Mouse (Mus musculus) Patski (cell line): ENCODE results near the gene Plekha7. TPM values are rescaled to one million over a fixed set of nuclear protein-coding genes. Genes with fewer than 3 reads are reported as not detected.

ENCODE experiments used
- ATAC-seq: fragments of 100-300 bp; one replicate; pipeline ENCODE4 v1.8.0; 2021
- CTCF ChIA-PET: fragments of 350-600 bp; sonication (Branson Sonifier 250); formaldehyde crosslinking; loops from one replicate; lab custom pipeline; 2022; ENCODE audit warnings: inconsistent platforms; lab: Charles Lee
- POLR2A ChIA-PET: fragments of 350-600 bp; sonication (Branson Sonifier 250); formaldehyde crosslinking; loops from one replicate; lab custom pipeline; 2022; ENCODE audit warnings: antibody characterized with exemption, inconsistent platforms; lab: Charles Lee
- DNase-seq: peaks from one replicate; pipeline ENCODE4 v3.0.0-alpha.2; 2011; ENCODE audit warnings: low read depth, low spot score
- H3K27me3 ChIP-seq: fragments of 371-371 bp; one replicate; pipeline ENCODE4 v1.5.1; 2021
- CTCF ChIP-seq: fragments of 100-300 bp; IDR thresholded peaks from one replicate; pipeline ENCODE4 v1.5.1; 2021
- in situ Hi-C: fragments of 300-500 bp; cut with MboI; formaldehyde crosslinking; loops from 3 replicates; pipeline ENCODE4 v1.11.1; 2018; ENCODE audit warnings: low pct_unique_long_range_greater_than_20kb, mixed read lengths
- polyA plus RNA-seq: library from polyadenylated mRNA; unstranded; gene quantifications from one replicate; pipeline ENCODE4 v1.2.3, GENCODE M21; 2021

The Plekha7 gene
- polyA plus RNA-seq, 1 experiment from 2014 or later, result 31.0 TPM

DNA sequence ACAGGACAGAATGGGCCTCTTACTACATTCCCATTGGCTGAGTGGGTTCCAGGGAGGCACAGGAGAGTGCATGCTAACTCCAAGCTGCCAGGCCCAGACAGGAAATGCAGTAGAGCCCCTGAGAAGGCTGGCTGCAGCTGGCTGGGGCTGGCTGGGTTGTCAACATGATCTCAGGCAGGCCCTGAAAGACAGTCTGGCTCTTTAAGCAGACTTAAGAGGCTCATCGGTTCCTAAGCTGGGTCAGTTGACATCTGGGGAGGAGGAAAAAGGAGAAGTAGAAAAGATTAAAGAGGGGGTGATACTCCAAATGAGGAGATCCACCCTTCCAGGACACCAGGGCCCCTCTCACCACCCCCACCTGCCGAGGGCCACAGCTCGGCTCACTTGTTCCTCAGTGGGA, 13.2 kb downstream of the Plekha7 start:
- ChIA-PET POLR2A (no interaction called here), CTCF (no interaction called here)
- in situ Hi-C loops, result no loop called here
- no peak for DNase-seq
- TF ChIP-seq CTCF, result no peak
- H3K27me3 ChIP-seq, result no peaks in the 10 kb centered on the region
- no peak for ATAC-seq

DNA sequence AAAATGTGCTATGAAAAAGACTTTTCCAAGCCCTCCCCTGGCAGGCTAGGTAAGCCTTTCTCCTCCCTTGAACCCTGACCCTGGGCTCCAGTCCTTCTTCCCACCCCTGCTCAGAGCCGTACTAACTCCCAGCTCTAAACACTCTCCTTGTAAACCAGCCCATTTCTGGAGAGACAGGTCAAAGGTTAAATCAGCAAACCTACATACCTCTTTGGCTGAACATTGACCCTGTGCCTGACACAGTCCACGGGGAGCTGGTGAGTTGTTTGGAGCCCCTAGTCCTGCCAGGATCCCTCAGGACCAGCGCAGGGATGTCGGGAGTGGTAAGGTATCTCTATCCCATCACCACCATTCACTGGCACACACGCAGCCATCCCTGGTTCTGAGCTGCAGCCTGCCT, 15.8 kb downstream of the Plekha7 start:
- TF ChIP-seq CTCF, result no peak
- ChIA-PET POLR2A (no interaction called here), CTCF (interaction anchor here (1.3 kb wide), 1 partner anchor 9 kb away, joined by 5 read pairs; no protein-coding TSS in a partner anchor)
- no peak for ATAC-seq
- H3K27me3 ChIP-seq, result no peaks in the 10 kb centered on the region
- in situ Hi-C loops, result no loop called here
- no peak for DNase-seq

GRCm38 (mm10) chr7:116290559-116290958, 17.6 kb downstream of the Plekha7 start:
- no peaks in the 10 kb centered on the region for H3K27me3 ChIP-seq
- CTCF ChIA-PET, result interaction anchor here (1.4 kb wide), 1 partner anchor 28 kb away, joined by 3 read pairs; no protein-coding TSS in a partner anchor
- no peak for ATAC-seq
- no peak for DNase-seq
- TF ChIP-seq CTCF, result no peak
- in situ Hi-C loops, result no loop called here
- POLR2A ChIA-PET, result interaction anchor here (0.6 kb wide), 1 partner anchor 33 kb away, joined by 3 read pairs; no protein-coding TSS in a partner anchor

DNA sequence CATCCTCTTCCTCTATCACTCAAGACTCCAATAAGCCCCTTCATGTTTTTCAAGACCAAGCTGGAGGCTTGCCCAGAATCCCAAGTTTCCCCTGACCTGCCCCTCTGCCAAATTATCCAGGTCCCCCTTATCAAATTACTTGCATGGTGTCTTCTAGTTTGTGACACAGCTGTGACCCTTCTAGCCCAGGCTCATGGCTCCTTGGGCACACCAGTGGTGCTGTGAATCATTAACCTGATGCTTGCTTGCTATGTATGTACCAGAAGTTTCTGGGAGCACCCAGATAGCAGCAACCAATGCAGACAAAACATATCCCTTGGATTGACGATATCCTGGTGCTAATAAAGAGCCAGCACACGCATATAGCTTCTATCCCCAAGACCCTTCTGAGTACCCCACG, 19.2 kb downstream of the Plekha7 start:
- in situ Hi-C loops, result no loop called here
- POLR2A ChIA-PET, result no interaction called here
- H3K27me3 ChIP-seq, result no peaks in the 10 kb centered on the region
- TF ChIP-seq CTCF, result no peak
- DNase-seq (no peak), ATAC-seq (no peak)
- CTCF ChIA-PET, result interaction anchor here (0.8 kb wide), 1 partner anchor 26 kb away, joined by 3 read pairs; no protein-coding TSS in a partner anchor

DNA sequence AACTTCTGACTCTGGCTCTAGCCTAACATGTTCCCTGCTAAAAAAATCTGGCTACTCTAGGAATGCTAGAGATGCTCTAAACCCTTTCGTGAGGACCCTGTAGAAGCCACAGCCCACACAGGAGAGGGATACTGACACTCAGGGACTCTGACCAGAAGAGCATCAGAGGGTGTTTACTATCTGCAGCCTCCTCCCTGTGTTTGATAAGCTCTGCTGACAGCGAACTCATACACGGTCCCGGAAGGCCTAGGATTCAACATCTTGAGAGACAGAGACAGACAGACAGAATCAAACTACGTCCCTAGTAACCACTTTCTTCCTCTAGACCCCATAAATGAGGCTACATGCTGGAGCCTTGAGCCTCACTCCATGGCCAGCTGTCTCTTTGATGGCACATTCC, 20.2 kb downstream of the Plekha7 start:
- no peaks in the 10 kb centered on the region for H3K27me3 ChIP-seq
- no peak for TF ChIP-seq CTCF
- POLR2A ChIA-PET, result interaction anchor here (1.4 kb wide), 1 partner anchor 20 kb away, joined by 4 read pairs; the partner anchor contains the start of gene Plekha7
- DNase-seq (no peak), ATAC-seq (no peak)
- in situ Hi-C loops, result no loop called here
- CTCF ChIA-PET, result interaction anchor here (3.3 kb wide), 1 partner anchor 26 kb away, joined by 13 read pairs; no protein-coding TSS in a partner anchor

DNA sequence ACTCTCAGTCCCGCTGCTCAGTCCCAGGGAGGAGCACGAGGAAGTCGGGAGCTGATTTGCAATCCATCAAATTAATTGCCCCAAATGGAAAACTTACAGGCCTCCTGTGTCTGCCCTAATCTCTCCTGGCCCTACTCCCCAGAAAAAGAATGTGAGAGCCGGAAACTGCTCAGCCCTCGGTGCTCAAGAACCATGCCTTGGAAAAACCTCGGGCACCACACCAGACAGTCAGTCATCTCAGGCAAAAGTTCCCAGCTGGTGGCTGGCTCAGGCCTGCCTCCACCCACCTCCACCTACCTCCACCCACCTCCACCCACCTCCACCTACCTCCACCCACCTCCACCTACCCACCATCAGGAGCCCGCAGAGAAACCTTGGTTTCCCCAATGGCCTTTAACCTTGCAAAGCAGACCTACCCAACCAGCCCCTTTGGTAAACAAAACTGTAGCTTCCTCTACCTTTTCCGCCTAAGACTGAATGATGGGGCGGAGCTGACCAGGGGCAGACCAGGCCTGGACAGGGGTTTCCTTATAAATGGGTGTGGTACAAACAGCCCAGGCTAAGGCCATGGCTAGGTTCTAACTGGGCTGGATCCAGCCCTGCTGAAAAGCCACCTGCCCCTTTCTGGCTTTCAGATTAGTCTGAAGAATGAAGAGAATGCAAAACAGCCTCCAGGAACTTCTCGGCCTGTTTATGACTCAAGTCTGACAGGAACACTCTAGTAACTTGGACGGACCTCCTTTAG, 21.4 kb downstream of the Plekha7 start:
- no peak for TF ChIP-seq CTCF
- POLR2A ChIA-PET, result interaction anchor here (1.4 kb wide), 1 partner anchor 21 kb away, joined by 4 read pairs; the partner anchor contains the start of gene Plekha7
- no peaks in the 10 kb centered on the region for H3K27me3 ChIP-seq
- DNase-seq (no peak), ATAC-seq (peak; percentile 82)
- in situ Hi-C loops, result no loop called here
- CTCF ChIA-PET, result interaction anchor here (3.3 kb wide), 1 partner anchor 25 kb away, joined by 13 read pairs; no protein-coding TSS in a partner anchor

GRCm38 (mm10) chr7:116286173-116286572, 22.0 kb downstream of the Plekha7 start:
- ChIA-PET POLR2A (no interaction called here), CTCF (interaction anchor here (3.3 kb wide), 1 partner anchor 24 kb away, joined by 13 read pairs; no protein-coding TSS in a partner anchor)
- in situ Hi-C loops, result no loop called here
- no peaks in the 10 kb centered on the region for H3K27me3 ChIP-seq
- ATAC-seq, result peak; percentile 10
- DNase-seq, result no peak
- TF ChIP-seq CTCF, result no peak

- no peak for ATAC-seq
- in situ Hi-C loops, result no loop called here
- ChIA-PET POLR2A (interaction anchor here (0.5 kb wide), 1 partner anchor 114 kb away, joined by 4 read pairs; no protein-coding TSS in a partner anchor), CTCF (interaction anchor here (3.3 kb wide), 1 partner anchor 23 kb away, joined by 13 read pairs; no protein-coding TSS in a partner anchor)
- TF ChIP-seq CTCF, result no peak
- DNase-seq, result no peak
- no peaks in the 10 kb centered on the region for H3K27me3 ChIP-seq
Observed at GRCm38 (mm10) chr7:116285216-116285615, 23.0 kb downstream of the Plekha7 start.

GRCm38 (mm10) chr7:116282755-116283154, 25.4 kb downstream of the Plekha7 start:
- no peak for DNase-seq
- TF ChIP-seq CTCF, result no peak
- POLR2A ChIA-PET, result no interaction called here

GRCm38 (mm10) chr7:116280126-116280525, 28.1 kb downstream of the Plekha7 start:
- in situ Hi-C loops, result no loop called here
- DNase-seq (no peak), ATAC-seq (no peak)
- ChIA-PET POLR2A (no interaction called here), CTCF (interaction anchor here (1.3 kb wide), 1 partner anchor 18 kb away, joined by 3 read pairs; no protein-coding TSS in a partner anchor)
- no peak for TF ChIP-seq CTCF
- H3K27me3 ChIP-seq, result no peaks in the 10 kb centered on the region

More at GRCm38 (mm10) chr7:116282755-116283154, 25.4 kb downstream of the Plekha7 start:
- ATAC-seq, result no peak
- in situ Hi-C loops, result no loop called here
- CTCF ChIA-PET, result no interaction called here
- H3K27me3 ChIP-seq, result no peaks in the 10 kb centered on the region

- in situ Hi-C loops, result no loop called here
- CTCF ChIA-PET, result no interaction called here
- no peaks in the 10 kb centered on the region for H3K27me3 ChIP-seq
- POLR2A ChIA-PET, result no interaction called here
- no peak for DNase-seq
- no peak for ATAC-seq
- no peak for TF ChIP-seq CTCF
Observed at GRCm38 (mm10) chr7:116278280-116278679, 29.9 kb downstream of the Plekha7 start.
